Mouse (Mus musculus): ENCODE results near the gene Cd247.

Gene Cd247

DNA sequence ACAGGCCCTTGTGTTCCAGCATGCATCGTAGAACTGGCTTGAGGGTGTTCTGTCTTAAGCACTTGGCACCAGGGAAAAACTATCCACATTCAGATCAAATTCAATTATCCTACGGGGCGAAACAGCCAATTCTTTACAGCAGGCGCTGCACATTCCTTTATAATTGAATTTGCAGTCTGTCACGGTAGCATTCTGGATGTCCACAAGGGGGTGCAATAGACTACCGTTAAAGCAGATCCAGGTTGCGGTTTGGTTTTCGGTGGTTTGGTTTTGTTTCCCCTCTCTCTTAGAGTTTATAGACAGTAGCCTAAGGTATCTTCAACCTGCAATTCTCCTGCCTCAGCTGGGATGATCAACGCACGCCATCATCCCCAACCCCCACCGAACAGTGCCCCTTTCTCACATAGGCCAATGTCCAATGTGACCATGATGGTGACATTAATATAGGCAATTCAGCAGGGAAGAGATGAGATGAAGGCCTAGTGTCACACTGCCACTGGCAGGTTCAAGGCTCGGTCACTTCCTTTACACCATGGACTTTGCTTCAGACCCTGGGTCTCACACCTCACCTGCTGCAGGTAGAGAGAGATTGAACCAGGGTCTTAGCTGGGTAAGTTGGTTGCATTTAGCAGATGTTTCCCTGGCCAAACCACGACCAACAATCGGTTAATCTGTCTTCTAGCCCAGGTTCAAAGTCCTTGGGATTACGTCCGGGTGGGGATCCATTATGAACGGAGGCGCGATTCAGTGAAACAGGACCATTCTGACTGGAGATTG lies 12.8 kb upstream of the Cd247 start:
- peak; percentile 60 to 67 for DNase-seq (ENCODE audit: low spot score in 2 of 2)

DNA sequence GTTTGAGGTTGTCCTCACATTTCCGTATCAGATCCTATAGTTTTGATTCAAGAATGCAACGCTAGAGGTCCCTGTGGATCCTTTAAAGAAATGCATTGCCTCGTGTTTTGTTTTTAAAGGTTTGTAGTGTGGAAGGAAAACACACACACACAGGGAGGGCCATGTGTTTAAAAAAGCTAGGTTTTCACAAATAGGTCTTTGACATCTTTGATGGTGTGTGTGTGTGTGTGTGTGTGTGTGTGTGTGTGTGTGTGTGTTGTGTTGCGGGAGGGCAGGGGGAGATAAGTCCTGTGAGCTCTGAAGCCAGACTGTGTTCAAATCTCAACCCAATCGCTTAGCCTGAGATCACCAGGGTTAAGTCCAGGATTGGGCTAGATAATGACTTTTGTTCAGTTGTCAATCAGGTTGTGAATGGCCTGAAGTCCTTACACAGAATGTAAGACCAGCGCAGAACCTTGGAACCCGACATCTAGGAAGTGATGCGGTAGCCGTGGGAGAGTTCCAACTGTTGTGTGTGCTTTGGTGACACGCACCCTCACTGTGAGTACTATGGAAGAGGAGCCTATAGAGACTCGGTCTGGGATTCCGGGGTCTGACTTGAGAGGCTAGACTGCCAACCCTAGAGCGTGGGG lies 8.4 kb upstream of the Cd247 start:
- DNase-seq (ENCODE audit: low spot score in 2 of 2), result peak in 1 of 2 experiments; percentile 37

DNA sequence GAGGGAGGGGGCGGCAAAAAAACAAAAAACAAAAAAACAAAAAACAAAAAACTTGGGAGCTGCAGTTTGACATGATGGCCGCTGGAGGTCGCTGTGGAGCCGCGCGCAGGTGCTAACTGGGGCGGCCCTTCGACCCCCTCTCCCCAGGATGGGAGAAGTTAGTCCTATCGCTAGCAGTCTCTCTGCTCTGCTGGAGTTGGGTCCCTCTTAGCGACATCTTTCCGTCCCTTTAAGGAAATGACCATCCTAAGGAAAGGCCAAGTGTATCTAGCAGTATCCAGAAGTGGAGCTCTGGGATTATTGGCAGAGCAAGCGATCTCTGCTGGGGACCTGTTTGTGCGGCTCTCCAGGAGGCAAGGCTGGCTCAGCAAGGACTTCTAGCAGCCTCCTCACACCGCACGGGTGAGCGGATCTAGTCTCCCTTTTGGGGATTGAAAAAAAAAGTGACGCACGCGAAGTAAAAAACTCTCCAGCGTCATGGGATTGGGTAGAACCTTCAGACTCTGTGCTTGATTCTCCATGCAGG lies 7.8 kb upstream of the Cd247 start:
- DNase-seq (ENCODE audit: low spot score in 2 of 2), result peak; percentile 61 to 63

DNA sequence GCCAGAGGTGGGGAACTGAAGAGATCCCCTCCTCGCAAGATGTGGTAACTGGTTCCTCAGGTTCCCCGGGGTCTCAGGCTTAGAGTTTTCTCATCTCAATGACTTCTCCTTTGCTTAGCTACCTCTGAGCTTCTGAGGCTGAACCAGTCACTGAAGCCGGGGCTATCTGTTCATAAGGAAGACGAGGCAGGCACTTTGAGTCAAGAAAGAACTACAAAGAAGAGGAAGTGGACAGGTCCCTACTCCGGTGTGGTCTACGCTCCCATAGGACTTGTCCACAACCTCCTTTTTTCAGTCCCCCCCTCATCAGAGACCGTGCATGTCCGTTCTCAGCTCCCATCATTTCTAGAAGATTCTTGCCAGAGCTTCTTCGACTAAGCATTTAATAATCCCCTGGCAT lies 7.1 kb upstream of the Cd247 start:
- peak in 1 of 2 experiments; percentile 17 for DNase-seq (ENCODE audit: low spot score in 2 of 2)

DNA sequence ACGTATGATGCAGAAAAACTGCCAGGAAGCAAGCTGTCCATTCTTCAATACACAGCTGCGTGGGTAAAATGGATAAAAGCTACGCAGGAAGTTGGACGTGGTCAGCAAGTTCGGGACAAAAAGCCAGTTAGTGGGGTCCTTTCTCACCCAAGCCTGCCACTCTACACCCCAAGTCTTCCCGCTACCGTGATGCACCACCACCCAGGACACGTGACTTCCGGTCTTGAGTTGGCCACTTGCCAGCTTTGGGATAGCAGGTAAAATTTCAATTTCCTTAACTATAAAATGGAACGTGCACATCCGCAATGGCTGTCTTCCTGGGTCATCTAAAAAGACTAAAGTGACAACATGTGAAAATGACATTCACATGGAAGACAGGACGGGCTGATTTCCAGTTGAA lies 6.6 kb upstream of the Cd247 start:
- DNase-seq (ENCODE audit: low spot score in 2 of 2), result no peak

DNA sequence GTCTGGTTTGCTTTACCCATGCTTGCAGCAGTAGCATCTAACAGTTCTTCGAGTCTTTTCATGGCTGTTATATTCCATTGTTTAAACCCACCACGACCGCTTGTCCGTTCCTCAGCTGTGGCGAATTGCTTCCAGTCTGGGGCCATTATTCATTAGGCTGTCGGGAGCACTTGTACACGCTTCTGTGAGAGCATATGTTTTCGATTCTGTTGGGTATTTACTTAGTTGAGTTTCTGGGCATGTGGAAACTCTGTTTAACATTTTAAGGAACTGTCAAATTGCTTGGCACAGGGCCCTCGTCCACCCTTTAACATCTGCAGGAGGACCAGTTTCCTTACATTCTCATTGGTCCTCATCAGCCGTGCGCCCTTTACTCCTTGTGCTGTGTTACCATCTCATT lies 2.2 kb upstream of the Cd247 start:
- no peak for DNase-seq (ENCODE audit: low spot score in 2 of 2)

DNA sequence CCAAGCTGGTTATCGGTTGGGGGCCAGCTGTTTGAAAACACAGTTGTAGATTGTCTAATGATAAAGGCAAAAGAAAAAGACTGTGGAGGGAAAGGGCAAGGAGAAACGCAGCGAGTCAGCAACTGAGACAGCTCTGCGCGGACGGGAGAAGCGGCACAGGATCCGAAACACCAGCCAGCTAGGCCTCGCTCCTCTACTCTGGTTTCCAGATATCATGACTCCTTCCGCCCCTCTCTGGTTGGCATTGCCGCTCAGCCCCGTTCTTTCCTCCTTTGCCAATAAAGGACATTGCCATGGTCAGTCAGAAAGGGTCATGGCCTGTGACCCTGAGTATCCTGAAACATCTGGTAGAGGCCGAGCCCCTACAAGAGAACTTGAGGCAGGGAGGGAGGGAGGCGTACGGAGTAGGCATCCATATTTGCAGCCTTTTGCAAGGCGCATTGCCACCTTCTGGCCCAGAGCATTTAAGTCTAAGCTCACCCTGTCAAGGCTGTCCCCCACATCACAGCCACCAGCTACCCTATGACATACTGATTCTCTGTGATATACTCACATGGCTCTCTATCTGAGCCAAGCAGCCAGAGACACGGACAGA lies 682 bp downstream of the Cd247 start:
- peak; percentile 23 to 37 for DNase-seq (ENCODE audit: low spot score in 2 of 2)

DNA sequence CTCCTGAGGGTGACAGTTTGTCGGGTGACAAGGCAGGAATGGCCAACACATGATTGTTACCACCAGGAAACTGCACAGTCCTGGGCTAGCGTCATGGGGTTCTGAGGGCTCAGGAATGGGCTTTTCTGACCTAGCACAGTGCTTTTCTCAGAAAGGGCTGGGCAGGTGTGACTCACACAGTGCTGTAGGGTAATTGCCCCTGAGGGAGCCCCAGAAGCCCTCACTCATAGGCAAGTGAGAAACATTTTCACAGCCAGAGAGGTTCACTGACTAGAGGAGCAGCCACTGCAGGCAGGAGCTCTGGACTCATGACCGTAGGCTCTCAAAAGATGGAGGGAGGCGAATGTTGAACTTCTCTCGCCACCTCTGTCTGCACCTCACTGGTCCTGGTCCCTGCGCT lies 1.5 kb downstream of the Cd247 start:
- peak; percentile 78 to 85 for DNase-seq (ENCODE audit: low spot score in 2 of 2)

DNA sequence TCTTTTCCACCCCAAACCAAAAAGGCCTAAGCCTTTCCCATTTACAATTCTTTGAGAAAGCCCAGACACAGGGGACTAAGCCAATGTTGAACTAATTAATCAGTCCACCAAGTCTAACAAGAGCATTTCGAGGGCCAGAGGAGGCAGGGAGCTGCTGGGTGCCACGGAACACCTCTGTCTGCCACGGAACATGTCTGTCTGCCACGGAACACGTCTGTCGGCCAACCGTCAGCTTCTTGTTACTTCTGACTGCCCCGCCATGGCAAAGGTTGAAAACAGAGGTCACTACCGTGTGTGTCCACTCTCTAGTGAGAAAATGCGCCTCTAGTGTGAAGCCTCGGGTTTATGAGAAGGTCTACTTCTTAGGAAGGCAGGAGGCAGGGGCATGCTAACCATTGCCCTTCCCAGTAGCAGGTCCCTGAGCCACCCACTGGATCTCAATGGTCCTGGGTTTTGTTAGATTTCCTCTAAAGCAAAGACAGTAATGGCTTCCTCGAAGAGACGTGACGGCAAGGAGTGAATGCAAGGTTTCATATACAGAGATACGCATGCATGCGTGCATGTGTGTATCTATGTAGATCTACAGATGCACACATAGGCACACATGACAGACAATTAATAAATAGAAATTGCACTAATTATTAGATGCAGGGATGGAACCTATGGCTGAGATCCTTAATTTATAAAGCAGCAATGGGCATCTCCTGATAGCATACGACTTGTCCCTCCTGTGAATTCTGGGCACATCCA lies 2.2 kb downstream of the Cd247 start:
- peak in 1 of 2 experiments; percentile 37 for DNase-seq (ENCODE audit: low spot score in 2 of 2)

DNA sequence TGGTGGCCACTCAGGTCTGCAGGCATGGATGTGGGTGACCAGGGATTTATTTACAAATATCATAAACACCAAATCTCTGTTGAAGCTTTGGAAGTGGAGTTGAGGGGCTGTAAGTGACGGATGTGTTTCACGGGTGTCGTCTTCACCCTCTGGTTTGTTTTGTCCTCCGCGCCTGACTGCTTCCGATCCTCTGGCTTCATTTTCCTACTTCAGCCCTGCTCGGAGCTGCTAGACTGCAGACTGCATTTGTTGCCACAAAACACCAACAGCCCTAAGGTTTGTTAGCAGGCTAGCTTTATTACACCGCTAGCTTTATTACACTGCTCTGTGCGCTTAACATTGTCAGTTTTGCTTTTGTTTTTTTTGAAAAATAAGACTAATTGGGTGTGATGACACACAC lies 2.9 kb downstream of the Cd247 start:
- no peak for DNase-seq (ENCODE audit: low spot score in 2 of 2)

DNA sequence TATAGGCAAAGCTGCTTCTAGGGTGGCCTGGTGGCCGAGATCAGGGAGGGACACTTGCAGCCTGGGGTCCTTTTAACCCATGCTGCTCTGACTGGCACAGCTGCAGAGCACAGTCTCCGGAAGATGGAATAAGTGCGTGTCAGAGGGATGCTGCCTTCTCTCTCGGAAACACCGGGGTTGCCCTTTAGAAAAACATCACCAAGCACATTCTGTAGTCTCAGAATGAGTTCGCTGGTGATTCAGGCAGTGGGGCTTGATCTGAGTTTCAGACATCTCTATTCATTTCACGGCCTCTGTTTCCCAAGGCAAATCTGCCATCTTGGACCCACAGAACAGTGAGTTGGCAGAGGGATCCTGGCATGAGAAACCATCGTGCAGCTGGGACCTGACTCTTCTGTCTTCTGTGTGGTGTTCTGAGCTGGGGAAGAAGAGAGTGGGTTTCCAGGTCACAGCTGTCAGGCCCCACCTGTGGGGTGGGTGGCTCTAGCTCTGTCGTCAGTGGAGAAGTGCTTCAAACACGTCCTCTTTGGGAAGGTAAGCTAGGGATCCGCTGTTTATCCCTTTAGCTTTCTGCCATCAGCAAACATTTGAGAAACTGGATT lies 13.3 kb downstream of the Cd247 start:
- no peak for DNase-seq (ENCODE audit: low spot score in 2 of 2)

DNA sequence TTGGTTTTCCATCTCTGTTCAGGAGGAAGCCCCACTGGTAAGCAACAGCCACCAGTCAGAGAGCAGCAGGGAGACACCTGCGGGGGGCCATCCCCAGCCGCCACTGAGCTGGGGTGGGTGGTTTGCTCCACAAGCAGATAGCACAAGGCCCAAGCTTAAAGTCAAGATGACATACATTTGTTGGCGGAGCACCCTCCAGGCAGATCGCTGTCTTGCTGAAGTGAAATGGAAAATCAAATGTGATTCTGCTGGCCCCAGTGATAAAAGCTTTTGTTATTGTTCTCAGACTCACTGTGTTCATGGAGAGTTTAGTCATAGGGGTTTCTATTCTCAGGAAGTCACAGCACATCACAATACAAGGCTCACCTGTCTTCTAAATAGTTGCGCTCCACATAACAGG lies 14.6 kb downstream of the Cd247 start:
- DNase-seq (ENCODE audit: low spot score in 2 of 2), result no peak

DNA sequence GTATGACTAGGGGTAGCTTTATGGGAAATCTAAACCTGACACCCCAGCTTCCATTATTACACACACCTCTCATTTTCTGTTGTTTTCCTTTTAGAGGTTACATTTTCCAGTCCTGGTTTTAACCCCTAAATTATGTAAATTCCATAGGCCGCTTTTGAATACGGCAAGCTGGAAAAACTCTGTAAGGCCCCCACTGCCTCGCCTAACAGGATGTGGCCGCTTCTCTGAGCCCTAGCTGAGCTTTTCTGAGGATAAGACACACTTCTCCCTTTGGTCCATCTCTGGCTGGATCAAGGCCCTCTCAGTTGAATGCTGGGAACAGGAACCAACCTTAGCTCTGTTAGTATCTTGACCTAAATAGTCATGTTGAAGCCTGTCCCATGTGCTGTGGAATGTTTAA lies 15.7 kb downstream of the Cd247 start:
- DNase-seq (ENCODE audit: low spot score in 2 of 2), result no peak

DNA sequence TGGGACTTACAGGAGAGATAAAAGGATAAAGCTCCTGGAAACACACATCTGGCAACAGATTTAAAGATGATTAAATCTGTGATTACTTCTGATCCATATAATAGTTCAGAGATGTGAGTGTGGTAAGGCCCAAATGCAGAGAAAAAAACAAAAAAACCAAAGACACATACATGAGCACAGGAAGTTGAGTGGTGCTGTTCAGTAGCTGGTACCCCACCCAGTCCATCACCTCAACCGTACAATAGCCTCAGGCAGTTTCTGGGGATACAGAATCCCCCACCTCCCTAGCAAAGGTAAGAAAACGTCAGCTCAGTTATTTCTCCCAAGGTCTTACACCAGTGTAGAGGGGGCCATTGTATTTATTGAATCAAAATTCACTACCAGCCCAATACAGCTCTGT lies 22.2 kb downstream of the Cd247 start:
- no peak for DNase-seq (ENCODE audit: low spot score in 2 of 2)

DNA sequence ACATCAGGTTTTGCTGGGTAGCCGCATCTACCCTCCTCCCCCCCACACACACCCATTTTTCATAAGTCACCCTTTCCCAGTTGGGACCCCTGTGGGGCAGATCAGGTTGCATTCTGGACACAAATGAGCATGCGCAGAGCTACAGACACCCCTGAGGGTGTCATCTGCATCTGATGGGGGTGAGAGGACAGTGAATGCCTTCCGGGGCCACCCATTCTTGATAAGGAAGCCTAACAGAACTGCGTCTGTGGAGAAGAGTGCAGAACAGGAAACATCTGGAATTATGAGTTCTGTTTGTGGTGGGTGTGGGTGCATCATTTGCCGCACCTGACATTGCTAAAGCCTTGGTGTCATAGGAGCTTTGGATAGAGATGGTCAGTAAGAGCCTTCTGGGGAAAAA lies 22.7 kb downstream of the Cd247 start:
- DNase-seq (ENCODE audit: low spot score in 2 of 2), result no peak

DNA sequence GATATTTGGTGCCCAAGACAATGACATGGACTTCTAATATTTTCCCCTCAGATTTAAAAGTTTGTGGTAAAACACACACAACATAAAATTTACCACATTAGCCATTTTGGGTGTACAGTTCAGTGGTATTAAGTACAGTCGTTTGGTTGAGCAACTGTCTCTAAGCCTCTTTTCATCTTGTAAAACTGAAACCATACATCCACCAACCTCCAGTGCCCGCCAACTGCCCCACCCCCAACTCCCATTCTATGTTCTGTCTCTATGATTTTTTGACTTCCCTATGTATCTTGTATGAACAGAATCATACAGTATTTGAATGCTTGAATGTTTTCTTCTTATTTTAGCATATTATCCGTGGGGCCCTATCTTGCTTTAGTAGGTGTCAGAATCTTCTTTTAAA lies 24.3 kb downstream of the Cd247 start:
- no peak for DNase-seq (ENCODE audit: low spot score in 2 of 2)

DNA sequence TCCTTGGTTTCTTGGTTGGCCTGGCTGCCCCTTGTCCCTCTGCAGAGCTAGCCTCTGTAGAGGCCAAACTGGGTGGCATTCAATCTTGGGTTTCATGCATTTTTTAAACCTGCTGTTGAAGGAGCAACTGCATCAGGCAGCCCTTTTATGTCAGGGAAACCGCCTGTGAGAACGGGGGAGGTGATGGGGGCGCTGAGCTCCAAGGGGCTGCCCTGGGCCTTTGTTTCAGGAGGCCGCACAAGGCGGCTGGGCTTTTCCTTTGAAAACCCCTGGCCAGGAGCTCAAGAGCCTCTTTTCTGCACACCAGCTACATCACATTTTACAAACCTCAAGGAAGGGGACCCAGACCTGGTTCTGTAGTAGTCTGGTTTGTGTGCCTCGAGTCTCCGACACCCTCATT lies 25.6 kb downstream of the Cd247 start:
- DNase-seq (ENCODE audit: low spot score in 2 of 2), result no peak

DNA sequence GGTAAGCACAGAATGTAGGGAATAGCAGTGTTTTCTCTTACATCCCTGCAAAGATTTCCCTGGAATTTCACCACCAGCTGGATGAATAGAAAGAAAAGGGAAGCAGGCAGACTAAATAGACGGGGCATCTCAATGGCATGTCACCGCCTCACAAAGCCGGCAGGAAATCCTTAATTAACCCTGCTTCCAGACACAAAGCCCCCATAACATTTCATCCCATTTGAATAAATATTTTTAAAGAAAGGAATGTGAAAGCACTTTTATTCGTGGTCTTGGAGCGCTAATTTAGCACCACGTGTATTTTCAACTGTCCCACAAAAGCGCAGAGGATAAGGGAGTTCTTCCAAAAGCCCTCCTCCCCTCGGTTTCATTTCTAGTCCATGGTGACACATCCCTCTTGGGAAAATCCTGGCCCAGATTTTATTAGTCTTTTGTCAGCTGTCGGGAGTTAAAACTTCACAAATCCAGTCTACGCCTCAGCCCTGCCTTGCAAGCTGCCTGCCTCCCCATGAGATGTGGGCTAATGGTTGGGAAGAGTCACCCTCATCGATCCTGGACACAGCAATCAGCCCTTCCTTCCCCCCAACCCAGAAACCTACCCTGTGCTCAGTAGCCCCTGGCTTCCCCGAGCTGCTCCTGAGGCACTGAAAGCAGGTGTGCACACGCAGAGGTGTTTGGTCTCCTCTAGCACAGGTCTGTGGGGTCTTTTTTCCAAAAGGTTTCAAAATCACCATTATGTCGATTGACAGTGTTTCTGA lies 26.2 kb downstream of the Cd247 start:
- no peak for DNase-seq (ENCODE audit: low spot score in 2 of 2)

DNA sequence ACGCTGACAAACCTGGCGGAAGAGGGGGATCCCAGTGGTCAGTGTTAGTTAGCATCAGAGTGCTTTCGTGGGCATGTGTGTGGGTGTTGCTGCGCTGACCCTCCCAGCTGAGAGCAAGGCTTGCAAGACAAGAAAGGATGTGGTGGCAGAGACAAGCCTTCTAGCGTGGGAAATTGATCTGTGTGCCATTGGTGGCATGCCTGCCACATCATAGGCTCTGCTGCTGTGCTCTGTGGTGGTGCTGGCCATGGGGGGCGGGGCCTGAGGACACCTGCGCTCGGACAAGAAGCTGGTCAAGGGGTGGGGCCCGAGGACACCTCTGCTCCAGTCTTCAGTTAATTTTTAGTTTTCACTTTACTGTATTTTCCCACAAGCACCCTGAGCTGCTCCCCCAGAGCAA lies 27.9 kb downstream of the Cd247 start:
- peak; percentile 77 to 89 for DNase-seq (ENCODE audit: low spot score in 2 of 2)

DNA sequence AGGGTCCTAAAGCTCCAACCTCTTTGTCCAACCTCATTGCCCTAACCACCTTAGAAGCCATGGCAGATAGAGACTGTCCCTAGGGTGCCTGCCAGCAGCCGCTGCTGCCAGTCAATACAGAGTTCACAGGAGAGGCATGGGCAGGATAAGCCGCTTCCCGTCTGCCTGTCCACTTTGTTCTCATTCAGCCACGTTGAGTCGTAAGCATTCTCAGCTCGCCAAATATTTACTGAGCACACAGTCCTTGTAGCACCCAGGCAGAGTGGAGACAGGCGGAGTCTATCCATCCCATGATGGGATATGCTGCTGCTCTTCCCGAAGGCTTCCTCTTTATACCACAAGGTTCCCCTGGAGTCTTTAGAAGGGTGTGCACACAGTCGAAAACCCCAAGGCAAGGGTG lies 28.8 kb downstream of the Cd247 start:
- DNase-seq (ENCODE audit: low spot score in 2 of 2), result no peak
